Mouse (Mus musculus) hematopoietic multipotent progenitor cell, adult 10-12 weeks (in vitro differentiated cells): ENCODE data around the gene Prame. TPM values are rescaled to one million over a fixed set of nuclear protein-coding genes. Genes with fewer than 3 reads are reported as not detected.

Experiments
- polyA plus RNA-seq: library from polyadenylated mRNA; stranded (reverse); fragments of >175 nt; gene quantifications from 2 replicates; pipeline ENCODE4 v1.2.3, GENCODE M21; 2012; ENCODE audit warnings: low replicate concordance

Prame gene
- not detected in 2 replicates for polyA plus RNA-seq

GRCm38 (mm10) chrX:135627605-135628004 lies at the start of gene Prame:
TSS of gene Prame (minus strand) at chrX:135627705.

DNA sequence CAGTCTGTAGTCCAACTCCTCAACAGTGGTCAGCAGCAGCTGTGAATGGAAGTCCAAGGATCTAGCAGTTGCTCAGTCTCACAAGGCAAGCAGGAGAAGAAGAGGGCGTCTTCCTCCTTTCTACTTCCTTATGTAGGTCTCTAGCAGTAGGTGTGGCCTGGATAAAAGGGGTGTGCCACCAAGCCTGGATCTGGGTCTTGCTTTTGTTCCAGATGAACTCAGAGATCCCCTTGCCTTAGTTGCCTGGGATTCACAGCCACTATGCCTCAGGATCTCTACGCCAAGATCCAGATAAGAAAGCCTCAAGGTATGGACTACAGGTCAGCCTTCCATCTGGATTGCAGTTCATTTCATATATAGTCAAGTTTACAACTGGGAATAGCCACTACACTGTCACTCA lies 28.8 kb downstream of the Prame start, which contains the start of gene Nxf7:
Nxf7 (minus strand) TSS at position 101 of the 400 bp plus-strand sequence.

Other genes starting within 250 kb of the Prame start
- gene Gm7903, start 193.9 kb downstream of the Prame start, polyA plus RNA-seq, result not detected in 2 replicates
- not detected in 2 replicates for gene AV320801, start 133.1 kb downstream of the Prame start, polyA plus RNA-seq
- gene Nxf7, start 28.9 kb downstream of the Prame start, polyA plus RNA-seq, result not detected in 2 replicates
- not detected in 2 replicates for gene Tcp11x2, start 66.1 kb upstream of the Prame start, polyA plus RNA-seq
- gene Tmsb15a, start 97.6 kb upstream of the Prame start, polyA plus RNA-seq, result not detected in 2 replicates
- gene Armcx5, start 115.0 kb upstream of the Prame start, polyA plus RNA-seq, result 0.63 and 2.4 TPM in 2 replicates
- gene Gprasp1, start 115.0 kb upstream of the Prame start, polyA plus RNA-seq, result 1.2 and 26.4 TPM in 2 replicates
- gene Bhlhb9, start 169.9 kb upstream of the Prame start, polyA plus RNA-seq, result 5.7 and 6.7 TPM in 2 replicates
- gene Gprasp2, start 211.3 kb upstream of the Prame start, polyA plus RNA-seq, result 0.99 and 2.6 TPM in 2 replicates